Mouse (Mus musculus) bone marrow, adult 2 months (tissue): ENCODE results near the gene Rnase2a.

Source experiments
- CTCF ChIP-seq: fragments of 200-500 bp; IDR thresholded peaks from 2 replicates; pipeline ENCODE4 v1.5.1; 2011; ENCODE audit warnings: low read length, control low read depth; ENCODE audit not compliant: control insufficient read depth, insufficient read depth
- POLR2A ChIP-seq: fragments of 200-500 bp; IDR thresholded peaks from 2 replicates; pipeline ENCODE4 v1.6.1; 2011; ENCODE audit warnings: low read depth, mild to moderate bottlenecking, control low read depth, low read length, borderline replicate concordance; ENCODE audit not compliant: control insufficient read depth

- TF ChIP-seq CTCF, result no peak
- no peak for TF ChIP-seq POLR2A
Observed at GRCm38 (mm10) chr14:51262397-51262796, 6.5 kb upstream of the Rnase2a start.
